Mouse (Mus musculus) thymus, adult 2 months (tissue): ENCODE data around the gene Hspbp1.

Experiments
- CTCF ChIP-seq: fragments of 200-500 bp; IDR thresholded peaks from 2 replicates; pipeline ENCODE4 v1.5.1; 2012; ENCODE audit warnings: mild to moderate bottlenecking, control low read depth, low read length, moderate library complexity, borderline replicate concordance; ENCODE audit not compliant: control insufficient read depth, poor library complexity, insufficient read depth; ENCODE audit errors: extremely low read depth
- POLR2A ChIP-seq: fragments of 200-500 bp; IDR thresholded peaks from 2 replicates; pipeline ENCODE4 v1.6.1; 2012; ENCODE audit warnings: mild to moderate bottlenecking, low read length, control low read depth, moderate library complexity; ENCODE audit not compliant: control insufficient read depth, poor library complexity, insufficient read depth; ENCODE audit errors: extremely low read depth

- no peak for TF ChIP-seq CTCF
- no peak for TF ChIP-seq POLR2A
Observed at GRCm38 (mm10) chr7:4611511-4611910, 73.4 kb downstream of the Hspbp1 start.
